Mouse (Mus musculus): Measurements from ENCODE around the gene C2cd2.

GRCm38 (mm10) chr16:97850667-97851060, 111.7 kb downstream of the C2cd2 start:
- TF ChIP-seq POLR2A (IDR thresholded peaks at IDR 0.05; ENCODE audit: low read depth, low read length): no peak
- TF ChIP-seq CTCF (IDR thresholded peaks at IDR 0.05; ENCODE audit: extremely low read depth, insufficient read depth, insufficient read length, insufficient replicate concordance): no peak

Data from spleen, adult 2 months (tissue).